Mouse (Mus musculus): ENCODE results near the gene Pde8a. TPM values are rescaled to one million over a fixed set of nuclear protein-coding genes. Genes with fewer than 3 reads are reported as not detected.

Pde8a gene
- polyA plus RNA-seq, 1 experiment from 2014 or later: 2.8 TPM

Other genes starting within 250 kb of the Pde8a start
- gene Zfp592, start 219.9 kb upstream of the Pde8a start, polyA plus RNA-seq (2016; fragmentation: Nextera tagmentation; extraction: Ambion mirVana): 12.1 and 14.3 TPM in 2 replicates
- gene Alpk3, start 156.0 kb upstream of the Pde8a start, polyA plus RNA-seq (2016; fragmentation: Nextera tagmentation; extraction: Ambion mirVana): 0.08 TPM in 2 replicates
- gene Slc28a1, start 98.8 kb upstream of the Pde8a start, polyA plus RNA-seq (2016; fragmentation: Nextera tagmentation; extraction: Ambion mirVana): not detected in 2 replicates
- gene Rps17, start 131.7 kb downstream of the Pde8a start, polyA plus RNA-seq (2016; fragmentation: Nextera tagmentation; extraction: Ambion mirVana): 919 and 971 TPM in 2 replicates
- 1.5 and 1.8 TPM in 2 replicates for gene Cpeb1, start 241.9 kb downstream of the Pde8a start, polyA plus RNA-seq (2016; fragmentation: Nextera tagmentation; extraction: Ambion mirVana)